In genomic region chr5:138819780-138820179, GRCm38 (mm10) we compare ENCODE assay signal across 9 mouse cellular contexts. TPM values are rescaled to one million over a fixed set of nuclear protein-coding genes. Genes with fewer than 3 reads are reported as not detected.
DNase-seq lines count a peak whose midpoint lies in the region; ATAC-seq and TF ChIP-seq lines count a peak whose summit lies in the region.
"Had no signal": no experiment of that assay in that cellular context is flagged by ENCODE, and none has a peak within 500 bp of the region (broad histone marks: within the 10 kb centered on the region; RNA-seq: fewer than 3 reads in every experiment).

Gene Gm5294, plus strand, starts transcription at chr5:138820080.

- H3K4me2 ChIP-seq in hindbrain, embryonic 13.5 days = peak within 1 kb of the TSS; percentile 49

- no peaks in the 10 kb centered on the region for H3K9me3 ChIP-seq in ES-E14 (ENCODE audit: control insufficient read depth, insufficient read depth, low read depth, low read length)
- no peaks in the 10 kb centered on the region for H3K9me3 ChIP-seq in hindbrain, embryonic 13.5 days
- peaks cover 4% of the 10 kb centered on the region; the same call in 1 of the 2 replicates for H3K9me3 ChIP-seq in midbrain, embryonic 10.5 days (replicated peaks)

- whole genome bisulfite sequencing in hindbrain, embryonic 13.5 days = 9% methylated on average over 21 of the region's 21 CpGs
- WGBS in midbrain, embryonic 10.5 days = 5% methylated on average over 21 of the region's 21 CpGs

- no peak for ATAC-seq in hindbrain, embryonic 13.5 days (ENCODE audit: low FRiP score)

- H3K9ac ChIP-seq in ES-E14 (ENCODE audit: insufficient read depth, low read depth, low read length, poor library complexity, severe bottlenecking) = peak within 1 kb of the TSS; percentile 51
- H3K9ac ChIP-seq in hindbrain, embryonic 13.5 days = peak within 1 kb of the TSS; percentile 49; the same call in 1 of the 2 replicates

- in situ Hi-C loops in ES-E14 (cut with MboI; ENCODE audit: low sequenced_read_pairs in 2 of 2, unreplicated experiment in 2 of 2) = no loop called here

- no peaks in the 10 kb centered on the region for H3K36me3 ChIP-seq in ES-E14 (ENCODE audit: control insufficient read depth, insufficient read depth, low read length, poor library complexity, severe bottlenecking)
- no peaks in the 10 kb centered on the region for H3K36me3 ChIP-seq in hindbrain, embryonic 13.5 days
- H3K36me3 ChIP-seq in midbrain, embryonic 10.5 days = no peaks in the 10 kb centered on the region

- H3K27ac ChIP-seq in ES-E14 (ENCODE audit: insufficient read depth, low read depth, low read length, poor library complexity, severe bottlenecking) = no peak within 1 kb of the TSS
- no peak within 1 kb of the TSS for H3K27ac ChIP-seq in hindbrain, embryonic 13.5 days
- no peak within 1 kb of the TSS for H3K27ac ChIP-seq in midbrain, embryonic 10.5 days (replicated peaks)
- H3K27ac ChIP-seq: layer of hippocampus, adult 2 months had no signal

- peaks cover 63% of the 10 kb centered on the region for H3K27me3 ChIP-seq in hindbrain, embryonic 13.5 days
- H3K27me3 ChIP-seq in midbrain, embryonic 10.5 days (ENCODE audit: low read depth, poor library complexity, severe bottlenecking) = peaks cover 68% of the 10 kb centered on the region

- DNase-seq in heart, adult 11 months = peak; percentile 83
- no peak for DNase-seq in heart, postnatal 4 days
- DNase-seq in ES-E14 (ENCODE audit: low read depth, low spot score) = no peak
- no peak for DNase-seq in midbrain, embryonic 10.5 days (ENCODE audit: low spot score)
- DNase-seq in frontal cortex, postnatal 36 days (ENCODE audit: low spot score in 2 of 2) = no peak
- DNase-seq in thymus, postnatal 14 days = no peak
- no peak for DNase-seq in retina, postnatal 1 day

- peak within 1 kb of the TSS; percentile 37 to 70 for H3K4me3 ChIP-seq in ES-E14 (ENCODE audit: insufficient read depth in 1 of 2, low read depth in 1 of 2, low read length in 2 of 2, poor library complexity in 1 of 2, severe bottlenecking in 1 of 2)
- peak within 1 kb of the TSS; percentile 28 for H3K4me3 ChIP-seq in hindbrain, embryonic 13.5 days
- H3K4me3 ChIP-seq in midbrain, embryonic 10.5 days = peak within 1 kb of the TSS; percentile 49
- H3K4me3 ChIP-seq: layer of hippocampus, adult 2 months had no signal

- H3K4me1 ChIP-seq in ES-E14 (ENCODE audit: control insufficient read depth in 2 of 2, insufficient read depth in 2 of 2, low read length in 2 of 2, poor library complexity in 1 of 2) = peaks cover 0 to 4% of the 10 kb centered on the region in 2 experiments; a peak in 1 of 4 replicates
- peaks cover 15% of the 10 kb centered on the region for H3K4me1 ChIP-seq in hindbrain, embryonic 13.5 days (replicated peaks)
- H3K4me1 ChIP-seq in midbrain, embryonic 10.5 days = peaks cover 19% of the 10 kb centered on the region

TF ChIP-seq in ES-E14, 5 proteins besides CTCF, POLR2A, EP300 and RAD21:
- no peak for TF ChIP-seq MAFK (IDR thresholded peaks at IDR 0.05; ENCODE audit: insufficient read depth, low read depth, low read length)
TF ChIP-seq in ES-E14: peak in this region for 0.

RNA-seq across cellular contexts. Expression of gene Gm5294, which starts in this region (rescaled TPM):
- total RNA-seq in heart, postnatal 4 days (2021) = not detected
- not detected in 2 replicates for total RNA-seq in ES-E14 (2012; rRNA removed)
- 0.73 and 0.97 TPM in 2 replicates for polyA plus RNA-seq in hindbrain, embryonic 13.5 days (2015; fragmentation: Nextera tagmentation; extraction: Ambion mirVana)
- not detected in 2 replicates for polyA plus RNA-seq in midbrain, embryonic 10.5 days (2016; fragmentation: Nextera tagmentation; extraction: Ambion mirVana)
- total RNA-seq: layer of hippocampus, adult 2 months had no signal
